9 mouse cellular contexts compared by ENCODE assay signal in the genomic region with DNA sequence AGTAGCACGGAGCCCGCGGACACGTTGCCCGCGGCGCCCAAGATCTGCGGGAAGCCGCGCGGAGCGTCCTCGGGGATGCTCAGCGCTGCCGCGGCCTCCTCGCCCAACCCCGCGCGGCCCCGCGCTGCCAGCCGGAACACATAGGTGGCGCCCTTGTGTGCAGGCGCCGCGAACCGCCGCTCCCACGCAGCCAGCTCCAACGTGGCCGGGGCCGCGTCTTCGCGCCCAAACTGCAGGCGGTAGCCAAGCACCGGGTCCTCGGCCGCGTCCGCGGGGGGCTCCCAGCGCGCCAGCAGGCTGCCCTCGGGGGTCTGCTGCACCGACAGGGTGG. TPM values are rescaled to one million over a fixed set of nuclear protein-coding genes. Genes with fewer than 3 reads are reported as not detected.
DNase-seq lines count a peak whose midpoint lies in the region; ATAC-seq and TF ChIP-seq lines count a peak whose summit lies in the region.
"Had no signal": no experiment of that assay in that cellular context is flagged by ENCODE, and none has a peak within 500 bp of the region (broad histone marks: within the 10 kb centered on the region; RNA-seq: fewer than 3 reads in every experiment).

No protein-coding gene starts in this region.

- DNase-seq in A20 (ENCODE audit: low read depth, low spot score): peak; percentile 86
- peak; percentile 91 for DNase-seq in forebrain, embryonic 11.5 days (ENCODE audit: low spot score)
- DNase-seq in heart, postnatal 0 days (ENCODE audit: low spot score): peak; percentile 58
- peak; percentile 73 to 78 for DNase-seq in kidney, postnatal 25 days
- peak; percentile 84 for DNase-seq in liver, postnatal 0 days

- ATAC-seq in forebrain, embryonic 11.5 days (replicated peaks; ENCODE audit: low FRiP score): peak; percentile 80
- peak; percentile 83 for ATAC-seq in heart, postnatal 0 days (ENCODE audit: insufficient read depth, low read depth)
- ATAC-seq in liver, postnatal 0 days: peak; percentile 86
- ATAC-seq in neural tube, embryonic 12.5 days (ENCODE audit: low FRiP score, low read depth): peak; percentile 75
- ATAC-seq in stomach, embryonic 16.5 days (ENCODE audit: insufficient read depth, low FRiP score): peak; percentile 83

- H3K4me1 ChIP-seq in brown adipose tissue, adult 24 weeks (ENCODE audit: control insufficient read depth, insufficient read depth, insufficient read length, low read length): no peaks in the 10 kb centered on the region
- peaks cover 11% of the 10 kb centered on the region; the same call in 1 of the 2 replicates for H3K4me1 ChIP-seq in forebrain, embryonic 11.5 days (replicated peaks; ENCODE audit: control insufficient read depth, insufficient read depth, low read length)
- peaks cover 5% of the 10 kb centered on the region; the same call in 1 of the 2 replicates for H3K4me1 ChIP-seq in heart, postnatal 0 days (ENCODE audit: control insufficient read depth, insufficient read depth)
- peaks cover 10% of the 10 kb centered on the region for H3K4me1 ChIP-seq in liver, postnatal 0 days (ENCODE audit: insufficient read depth)
- H3K4me1 ChIP-seq in neural tube, embryonic 12.5 days: peaks cover 18% of the 10 kb centered on the region
- H3K4me1 ChIP-seq in stomach, embryonic 16.5 days (ENCODE audit: control insufficient read depth, insufficient read depth, low read length): peaks cover 8% of the 10 kb centered on the region; the same call in 1 of the 2 replicates

- peaks cover 36% of the 10 kb centered on the region for H3K36me3 ChIP-seq in forebrain, embryonic 11.5 days (ENCODE audit: control insufficient read depth, insufficient read depth, low read length)
- H3K36me3 ChIP-seq in heart, postnatal 0 days (replicated peaks; ENCODE audit: control insufficient read depth, insufficient read depth, low read length): peaks cover 49% of the 10 kb centered on the region
- H3K36me3 ChIP-seq in liver, postnatal 0 days (replicated peaks; ENCODE audit: insufficient read depth, low read length): no peaks in the 10 kb centered on the region; the same call in 1 of the 2 replicates
- H3K36me3 ChIP-seq in neural tube, embryonic 12.5 days: peaks cover 89% of the 10 kb centered on the region
- peaks cover 17% of the 10 kb centered on the region for H3K36me3 ChIP-seq in stomach, embryonic 16.5 days (ENCODE audit: control insufficient read depth, insufficient read depth, low read length)

- TF ChIP-seq EP300 in heart, postnatal 0 days (IDR thresholded peaks at IDR 0.05; ENCODE audit: low read depth): no peak
- TF ChIP-seq EP300 in liver, postnatal 0 days (IDR thresholded peaks at IDR 0.05; ENCODE audit: low read depth): no peak

- peak overlapping the region; percentile 78 for H3K4me2 ChIP-seq in forebrain, embryonic 11.5 days (ENCODE audit: low read depth, low read length, severe bottlenecking)
- H3K4me2 ChIP-seq in heart, postnatal 0 days (ENCODE audit: low read depth, low read length): peak overlapping the region; percentile 88
- peak overlapping the region; percentile 90 for H3K4me2 ChIP-seq in liver, postnatal 0 days (ENCODE audit: low read depth, low read length)
- peak overlapping the region; percentile 71 for H3K4me2 ChIP-seq in neural tube, embryonic 12.5 days (replicated peaks)
- peak overlapping the region; percentile 83 for H3K4me2 ChIP-seq in stomach, embryonic 16.5 days (ENCODE audit: low read depth, low read length)

- peak overlapping the region; percentile 42 for H3K4me3 ChIP-seq in brown adipose tissue, adult 24 weeks (ENCODE audit: insufficient read depth, low read depth, low read length)
- H3K4me3 ChIP-seq in forebrain, embryonic 11.5 days (ENCODE audit: low read depth, low read length): peak overlapping the region; percentile 39
- H3K4me3 ChIP-seq in heart, postnatal 0 days (ENCODE audit: low read depth, low read length): peak overlapping the region; percentile 49
- peak overlapping the region; percentile 52 for H3K4me3 ChIP-seq in liver, postnatal 0 days (ENCODE audit: low read depth, low read length)
- H3K4me3 ChIP-seq in neural tube, embryonic 12.5 days: peak overlapping the region; percentile 34
- peak overlapping the region; percentile 51 for H3K4me3 ChIP-seq in stomach, embryonic 16.5 days (replicated peaks; ENCODE audit: low read length)

- under 1% methylated on average over 47 of the region's 47 CpGs for WGBS in forebrain, embryonic 11.5 days
- 4% methylated on average over 27 of the region's 47 CpGs for WGBS in heart, postnatal 0 days
- WGBS in liver, postnatal 0 days (ENCODE audit: insufficient replicate concordance): 1% methylated on average over 46 of the region's 47 CpGs
- under 1% methylated on average over 47 of the region's 47 CpGs for WGBS in neural tube, embryonic 12.5 days
- WGBS in stomach, embryonic 16.5 days: 1% methylated on average over 47 of the region's 47 CpGs

- peak; percentile 60 for TF ChIP-seq CTCF in heart, postnatal 0 days (IDR thresholded peaks at IDR 0.05; ENCODE audit: low read depth)
- TF ChIP-seq CTCF in liver, postnatal 0 days (IDR thresholded peaks at IDR 0.05; ENCODE audit: low read depth): peak; percentile 77

- H3K9ac ChIP-seq in forebrain, embryonic 11.5 days (ENCODE audit: low read length): peak overlapping the region; percentile 57
- peak overlapping the region; percentile 34; the same call in 1 of the 2 replicates for H3K9ac ChIP-seq in heart, postnatal 0 days (replicated peaks; ENCODE audit: low read depth, low read length)
- H3K9ac ChIP-seq in liver, postnatal 0 days (replicated peaks): peak overlapping the region; percentile 30; the same call in 1 of the 2 replicates
- peak overlapping the region; percentile 57 for H3K9ac ChIP-seq in neural tube, embryonic 12.5 days
- H3K9ac ChIP-seq in stomach, embryonic 16.5 days (ENCODE audit: low read length): peak overlapping the region; percentile 75

- H3K27ac ChIP-seq in brown adipose tissue, adult 24 weeks (replicated peaks; ENCODE audit: low read depth, low read length): no peak overlapping the region
- H3K27ac ChIP-seq in forebrain, embryonic 11.5 days (ENCODE audit: low read depth, low read length): no peak overlapping the region
- no peak overlapping the region for H3K27ac ChIP-seq in heart, postnatal 0 days (ENCODE audit: low read depth)
- H3K27ac ChIP-seq in liver, postnatal 0 days (ENCODE audit: low read depth): no peak overlapping the region
- H3K27ac ChIP-seq in neural tube, embryonic 12.5 days: no peak overlapping the region
- peak overlapping the region; percentile 72 for H3K27ac ChIP-seq in stomach, embryonic 16.5 days (ENCODE audit: low read length)

- H3K27me3 ChIP-seq in forebrain, embryonic 11.5 days (ENCODE audit: control insufficient read depth, insufficient read depth, low read length): no peaks in the 10 kb centered on the region
- no peaks in the 10 kb centered on the region for H3K27me3 ChIP-seq in heart, postnatal 0 days (ENCODE audit: control insufficient read depth, insufficient read depth, low read length)
- H3K27me3 ChIP-seq in liver, postnatal 0 days (ENCODE audit: insufficient read depth, low read length): 0 out of 2 replicates have a peak, but pooled peaks cover 8% of the 10 kb centered on the region
- 0 out of 2 replicates have a peak, but pooled peaks cover 3% of the 10 kb centered on the region for H3K27me3 ChIP-seq in neural tube, embryonic 12.5 days (replicated peaks)
- no peaks in the 10 kb centered on the region for H3K27me3 ChIP-seq in stomach, embryonic 16.5 days (ENCODE audit: control insufficient read depth, insufficient read depth, low read length)
- H3K27me3 ChIP-seq: CH12.LX had no signal

- H3K9me3 ChIP-seq in forebrain, embryonic 11.5 days (ENCODE audit: control insufficient read depth, low read length): no peaks in the 10 kb centered on the region
- H3K9me3 ChIP-seq in heart, postnatal 0 days (replicated peaks; ENCODE audit: control insufficient read depth, low read length): no peaks in the 10 kb centered on the region
- no peaks in the 10 kb centered on the region for H3K9me3 ChIP-seq in liver, postnatal 0 days (ENCODE audit: low read length)
- no peaks in the 10 kb centered on the region for H3K9me3 ChIP-seq in neural tube, embryonic 12.5 days
- H3K9me3 ChIP-seq in stomach, embryonic 16.5 days (replicated peaks; ENCODE audit: control insufficient read depth, low read length): no peaks in the 10 kb centered on the region

RNA-seq across cellular contexts. Expression of gene Ptprs, which starts 50.7 kb away (rescaled TPM):
- 10.3 and 10.7 TPM in 2 replicates for polyA plus RNA-seq in brown adipose tissue, adult 24 weeks (2012; ENCODE audit: insufficient read depth, insufficient read length, missing spikeins)
- 210 and 218 TPM in 2 replicates for polyA plus RNA-seq in forebrain, embryonic 11.5 days (2014; fragmentation: Nextera tagmentation; extraction: Ambion mirVana)
- total RNA-seq in heart, postnatal 0 days (2014; rRNA removed; ENCODE audit: low replicate concordance): 136 and 138 TPM in 2 replicates
- polyA plus RNA-seq in heart, postnatal 0 days (2015; fragmentation: Nextera tagmentation; extraction: Ambion mirVana): 15.7 and 15.9 TPM in 2 replicates
- 3.4 TPM in 2 replicates for polyA plus RNA-seq in liver, postnatal 0 days (2015; fragmentation: Nextera tagmentation; extraction: Ambion mirVana)
- polyA plus RNA-seq in neural tube, embryonic 12.5 days (2016; fragmentation: Nextera tagmentation; extraction: Ambion mirVana): 294 and 314 TPM in 2 replicates
- 58.5 and 61.9 TPM in 2 replicates for polyA plus RNA-seq in stomach, embryonic 16.5 days (2015; fragmentation: Nextera tagmentation; extraction: Ambion mirVana)
